27 mouse cellular contexts compared by ENCODE assay signal in genomic region chr11:83580699-83581232, GRCm38 (mm10). TPM values are rescaled to one million over a fixed set of nuclear protein-coding genes. Genes with fewer than 3 reads are reported as not detected.
DNase-seq lines count a peak whose midpoint lies in the region; ATAC-seq and TF ChIP-seq lines count a peak whose summit lies in the region.
"Had no signal": no experiment of that assay in that cellular context is flagged by ENCODE, and none has a peak within 500 bp of the region (broad histone marks: within the 10 kb centered on the region; RNA-seq: fewer than 3 reads in every experiment).

No protein-coding gene starts in this region.

- TF ChIP-seq POLR2A in kidney, adult 2 months (IDR thresholded peaks at IDR 0.05; ENCODE audit: low read depth, low read length), result no peak
- no peak for TF ChIP-seq POLR2A in MEL (IDR thresholded peaks at IDR 0.05; ENCODE audit: control insufficient read depth in 1 of 2, insufficient read depth in 1 of 2, low read depth in 1 of 2, low read length in 2 of 2, poor library complexity in 1 of 2)
- TF ChIP-seq POLR2A in embryonic fibroblast, embryonic 13.5 days (IDR thresholded peaks at IDR 0.05; ENCODE audit: low read depth, low read length), result no peak

- H3K4me1 ChIP-seq in kidney, adult 2 months (ENCODE audit: control insufficient read depth, insufficient read depth, low read length), result no peaks in the 10 kb centered on the region
- H3K4me1 ChIP-seq in MEL (ENCODE audit: control insufficient read depth in 1 of 2, insufficient read depth in 2 of 2, low read length in 2 of 2), result peaks cover 13 to 29% of the 10 kb centered on the region in 2 experiments
- H3K4me1 ChIP-seq in embryonic fibroblast, embryonic 13.5 days (ENCODE audit: control insufficient read depth, insufficient read depth, low read length), result peaks cover 20% of the 10 kb centered on the region
- H3K4me1 ChIP-seq in liver, embryonic 12.5 days, result no peaks in the 10 kb centered on the region
- H3K4me1 ChIP-seq: hindbrain, embryonic 13.5 days had no signal

- no peak overlapping the region for H3K9ac ChIP-seq in MEL (ENCODE audit: control insufficient read depth, low read depth, low read length, poor library complexity, severe bottlenecking)
- H3K9ac ChIP-seq in liver, embryonic 12.5 days, result no peak overlapping the region
- H3K9ac ChIP-seq: heart, embryonic 13.5 days; hindbrain, embryonic 13.5 days had no signal

- no peak overlapping the region for H3K4me3 ChIP-seq in kidney, adult 2 months (ENCODE audit: insufficient read depth, low read depth, low read length)
- no peak overlapping the region for H3K4me3 ChIP-seq in MEL (ENCODE audit: control insufficient read depth in 1 of 2, insufficient read depth in 1 of 2, low read depth in 2 of 2, low read length in 2 of 2)
- no peak overlapping the region for H3K4me3 ChIP-seq in embryonic fibroblast, embryonic 13.5 days (ENCODE audit: insufficient read depth, low read length)
- no peak overlapping the region for H3K4me3 ChIP-seq in liver, embryonic 12.5 days
- H3K4me3 ChIP-seq: embryonic facial prominence, embryonic 10.5 days; erythroblast, embryonic 14.5 days; forebrain, embryonic 10.5 days; gastrocnemius, adult 2 months; heart, embryonic 13.5 days; hindbrain, embryonic 13.5 days had no signal

- WGBS in kidney, adult 2 months, result 49% methylated on average over 1 of the region's 1 CpGs
- WGBS in liver, embryonic 12.5 days (ENCODE audit: insufficient replicate concordance), result 44% methylated on average over 1 of the region's 1 CpGs

- H3K36me3 ChIP-seq in kidney, adult 2 months (ENCODE audit: control insufficient read depth, insufficient read depth, low read length), result no peaks in the 10 kb centered on the region
- peaks cover 0 to 44% of the 10 kb centered on the region in 2 experiments; a peak in 2 of 4 replicates for H3K36me3 ChIP-seq in MEL (ENCODE audit: control insufficient read depth in 1 of 2, insufficient read depth in 2 of 2, low read length in 2 of 2)
- H3K36me3 ChIP-seq in liver, embryonic 12.5 days, result no peaks in the 10 kb centered on the region
- H3K36me3 ChIP-seq: embryonic facial prominence, embryonic 10.5 days; forebrain, embryonic 10.5 days; heart, embryonic 13.5 days; hindbrain, embryonic 13.5 days had no signal

- H3K27ac ChIP-seq in kidney, adult 2 months (ENCODE audit: insufficient read depth, low read depth, low read length), result peak overlapping the region; percentile 75; the same call in 1 of the 2 replicates
- H3K27ac ChIP-seq in MEL (ENCODE audit: control insufficient read depth, low read depth, low read length), result no peak overlapping the region
- H3K27ac ChIP-seq in embryonic fibroblast, embryonic 13.5 days (ENCODE audit: insufficient read depth, low read length), result peak overlapping the region; percentile 69; the same call in 1 of the 2 replicates
- no peak overlapping the region for H3K27ac ChIP-seq in liver, embryonic 12.5 days
- H3K27ac ChIP-seq: embryonic facial prominence, embryonic 10.5 days; forebrain, embryonic 10.5 days; gastrocnemius, adult 2 months; heart, embryonic 13.5 days; hindbrain, embryonic 13.5 days; hindbrain, postnatal 0 days had no signal

- no peak overlapping the region for H3K4me2 ChIP-seq in liver, embryonic 12.5 days
- H3K4me2 ChIP-seq: heart, embryonic 13.5 days; hindbrain, embryonic 13.5 days had no signal

- no peaks in the 10 kb centered on the region for H3K79me2 ChIP-seq in MEL (ENCODE audit: control insufficient read depth, insufficient read depth, low read length, poor library complexity)

- no peak for DNase-seq in kidney, adult 2 months
- no peak for DNase-seq in kidney, postnatal 25 days
- no peak for DNase-seq in MEL (ENCODE audit: low read depth, low spot score)
- no peak for DNase-seq in lung, postnatal 36 days
- no peak for DNase-seq in embryo, embryonic 10 days (ENCODE audit: low spot score)
- DNase-seq: adrenal gland, postnatal 14 days; B cell, adult 2 months; cerebellum, adult 18-20 months; cerebellum, adult 9-11 months; cerebellum, postnatal 36 days; gastrocnemius, adult 2 months; gastrocnemius, postnatal 25 days had no signal

- H3K9me3 ChIP-seq in MEL (replicated peaks; ENCODE audit: insufficient read depth, low read length), result no peaks in the 10 kb centered on the region
- no peaks in the 10 kb centered on the region for H3K9me3 ChIP-seq in liver, embryonic 12.5 days (replicated peaks)
- H3K9me3 ChIP-seq: embryonic facial prominence, embryonic 10.5 days; forebrain, embryonic 10.5 days; heart, embryonic 13.5 days; hindbrain, embryonic 13.5 days had no signal

- TF ChIP-seq CTCF in kidney, adult 2 months (conservative IDR thresholded peaks at IDR 0.05; ENCODE audit: insufficient read depth, insufficient read length, low read depth, low read length), result no peak
- no peak for TF ChIP-seq CTCF in MEL (IDR thresholded peaks at IDR 0.05 in 2 of 3, conservative IDR thresholded peaks at IDR 0.05 in 1 of 3; ENCODE audit: control insufficient read depth in 1 of 3, insufficient read depth in 1 of 3, low read depth in 2 of 3, low read length in 3 of 3, poor library complexity in 1 of 3, severe bottlenecking in 1 of 3)
- TF ChIP-seq CTCF in embryonic fibroblast, embryonic 13.5 days (IDR thresholded peaks at IDR 0.05; ENCODE audit: borderline replicate concordance, insufficient read depth, low read length), result no peak

- TF ChIP-seq RAD21 in MEL (IDR thresholded peaks at IDR 0.05; ENCODE audit: low read depth, low read length), result no peak

- TF ChIP-seq EP300 in MEL (IDR thresholded peaks at IDR 0.05; ENCODE audit: low read depth in 1 of 2, low read length in 2 of 2), result no peak

- no peak for ATAC-seq in liver, embryonic 12.5 days
- ATAC-seq: activated CD4-positive, CD25-positive, alpha-beta regulatory T cell, adult 4 months; forebrain, embryonic 14.5 days; hindbrain, postnatal 0 days had no signal

- H3K27me3 ChIP-seq in kidney, adult 2 months (replicated peaks; ENCODE audit: control insufficient read depth, insufficient read depth, low read length), result no peaks in the 10 kb centered on the region
- H3K27me3 ChIP-seq in MEL (ENCODE audit: control insufficient read depth in 1 of 2, insufficient read depth in 2 of 2, low read length in 2 of 2), result peaks cover 0 to 4% of the 10 kb centered on the region in 2 experiments; a peak in 3 of 4 replicates
- H3K27me3 ChIP-seq in liver, embryonic 12.5 days (replicated peaks), result no peaks in the 10 kb centered on the region
- H3K27me3 ChIP-seq: heart, embryonic 13.5 days; hindbrain, embryonic 13.5 days had no signal

TF ChIP-seq in MEL, 35 proteins besides CTCF, POLR2A, EP300 and RAD21:
- TF ChIP-seq CHD1 (IDR thresholded peaks at IDR 0.05; ENCODE audit: low read depth, low read length) (no peak), NELFE (IDR thresholded peaks at IDR 0.05; ENCODE audit: low read depth, low read length) (peak; percentile 25; the same call in 1 of the 2 replicates), ZNF384 (IDR thresholded peaks at IDR 0.05; ENCODE audit: low read depth, low read length) (no peak)

RNA-seq across cellular contexts. Expression of gene Ccl9, which starts 2.3 kb away (rescaled TPM):
- 0.92 and 1.7 TPM in 2 replicates for polyA plus RNA-seq in kidney, adult 2 months (2012; rRNA removed)
- 0.33 and 0.62 TPM in 2 replicates for total RNA-seq in MEL (2012; rRNA removed)
- 1 to 10 TPM in 1 of 2 experiments, not detected in 1; 1.7 TPM for polyA plus RNA-seq in MEL (2012; ENCODE audit: insufficient read depth in 1 of 2, insufficient read length in 2 of 2, low read depth in 1 of 2, low replicate concordance in 2 of 2, missing spikeins in 1 of 2)
- 1.1 and 3.4 TPM in 2 replicates for polyA plus RNA-seq in embryonic fibroblast, embryonic 13.5 days (2011; ENCODE audit: insufficient read length, low read depth, missing spikeins)
- polyA plus RNA-seq in liver, embryonic 12.5 days (2016; fragmentation: Nextera tagmentation; extraction: Ambion mirVana), result 9.7 and 11.9 TPM in 2 replicates
- polyA plus RNA-seq: erythroblast, embryonic 14.5 days had no signal

RNA-seq across cellular contexts. Expression of gene Ccl6, which starts 12.1 kb away (rescaled TPM):
- 3.9 and 6.2 TPM in 2 replicates for polyA plus RNA-seq in kidney, adult 2 months (2012; rRNA removed)
- not detected in 2 replicates for total RNA-seq in MEL (2012; rRNA removed)
- polyA plus RNA-seq in MEL (2012; ENCODE audit: insufficient read depth in 1 of 2, insufficient read length in 2 of 2, low read depth in 1 of 2, low replicate concordance in 2 of 2, missing spikeins in 1 of 2), result not detected
- 0.91 TPM in 1 of 2 replicates, not detected in the other for polyA plus RNA-seq in embryonic fibroblast, embryonic 13.5 days (2011; ENCODE audit: insufficient read length, low read depth, missing spikeins)
- 8.0 and 8.8 TPM in 2 replicates for polyA plus RNA-seq in liver, embryonic 12.5 days (2016; fragmentation: Nextera tagmentation; extraction: Ambion mirVana)
- total RNA-seq: hindbrain, postnatal 0 days had no signal
- polyA plus RNA-seq: erythroblast, embryonic 14.5 days had no signal

RNA-seq across cellular contexts. Expression of gene Ccl5, which starts 50.4 kb away (rescaled TPM):
- 11.5 and 70.3 TPM in 2 replicates for polyA plus RNA-seq in kidney, adult 2 months (2012; rRNA removed)
- total RNA-seq in MEL (2012; rRNA removed), result not detected in 2 replicates
- under 1 TPM in 1 of 2 experiments, not detected in 1; 0.56 TPM for polyA plus RNA-seq in MEL (2012; ENCODE audit: insufficient read depth in 1 of 2, insufficient read length in 2 of 2, low read depth in 1 of 2, low replicate concordance in 2 of 2, missing spikeins in 1 of 2)
- polyA plus RNA-seq in embryonic fibroblast, embryonic 13.5 days (2011; ENCODE audit: insufficient read length, low read depth, missing spikeins), result 2.8 and 4.1 TPM in 2 replicates
- polyA plus RNA-seq in liver, embryonic 12.5 days (2016; fragmentation: Nextera tagmentation; extraction: Ambion mirVana), result 0.33 TPM in 1 of 2 replicates, not detected in the other
- total RNA-seq: adrenal gland, postnatal 14 days; gastrocnemius, adult 2 months; gastrocnemius, postnatal 25 days; hindbrain, postnatal 0 days had no signal
- polyA plus RNA-seq: embryonic facial prominence, embryonic 10.5 days; erythroblast, embryonic 14.5 days; hindbrain, embryonic 13.5 days had no signal

RNA-seq across cellular contexts. Expression of gene Heatr9, which starts 58.8 kb away (rescaled TPM):
- polyA plus RNA-seq in kidney, adult 2 months (2012; rRNA removed), result 0.03 TPM in 1 of 2 replicates, not detected in the other
- not detected in 2 replicates for total RNA-seq in MEL (2012; rRNA removed)
- polyA plus RNA-seq in MEL (2012; ENCODE audit: insufficient read depth in 1 of 2, insufficient read length in 2 of 2, low read depth in 1 of 2, low replicate concordance in 2 of 2, missing spikeins in 1 of 2), result not detected
- not detected in 2 replicates for polyA plus RNA-seq in embryonic fibroblast, embryonic 13.5 days (2011; ENCODE audit: insufficient read length, low read depth, missing spikeins)
- not detected in 2 replicates for polyA plus RNA-seq in liver, embryonic 12.5 days (2016; fragmentation: Nextera tagmentation; extraction: Ambion mirVana)
- total RNA-seq: adrenal gland, postnatal 14 days; gastrocnemius, adult 2 months; gastrocnemius, postnatal 25 days; granulocyte monocyte progenitor cell, adult 5-6 weeks; hematopoietic stem cell, adult 5-6 weeks; hindbrain, postnatal 0 days had no signal
- polyA plus RNA-seq: embryonic facial prominence, embryonic 10.5 days; embryonic facial prominence, embryonic 14.5 days; erythroblast, embryonic 14.5 days; forebrain, embryonic 10.5 days; forebrain, embryonic 14.5 days; heart, embryonic 13.5 days; heart, postnatal 0 days; hindbrain, embryonic 13.5 days; hindbrain, postnatal 0 days; intestine, embryonic 14.5 days had no signal

Comparison
In these comparisons a context has a peak if more than half of its experiments do, and no peak if none do; other contexts are left out.
1. H3K27ac ChIP-seq: peak in kidney, adult 2 months (single experiment) and embryonic fibroblast, embryonic 13.5 days (single experiment); none in MEL (single experiment) and liver, embryonic 12.5 days (single experiment).